Mouse (Mus musculus): ENCODE data around the gene Pou3f1. TPM values are rescaled to one million over a fixed set of nuclear protein-coding genes. Genes with fewer than 3 reads are reported as not detected.
A peak's percentile ranks its signal among the peaks of the same experiment; 100 is the strongest.

Pou3f1 gene
- 26.2 and 30.5 TPM in 2 replicates for polyA plus RNA-seq (2016; fragmentation: Nextera tagmentation; extraction: Ambion mirVana)

DNA sequence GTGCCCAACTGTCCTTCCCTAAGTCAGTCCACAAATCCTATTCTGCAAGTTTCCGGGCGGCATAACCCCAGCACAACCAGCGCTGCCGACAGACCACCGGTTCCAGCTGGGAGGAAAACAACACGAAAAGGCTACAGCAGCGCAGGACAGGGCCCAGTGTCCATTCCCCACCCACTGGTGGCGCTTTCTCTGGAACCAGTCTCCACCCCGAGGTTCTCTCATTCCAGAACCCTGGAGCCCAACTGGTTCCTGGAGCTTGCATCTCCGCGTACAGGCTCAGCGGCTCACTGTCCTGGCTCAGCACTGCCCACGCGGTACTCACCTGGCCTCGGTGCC, at the start of gene Pou3f1:
Pou3f1 (plus strand) TSS at position 290 of the 336 bp plus-strand sequence.
- peak within 1 kb of the TSS; percentile 63 for H3K9ac ChIP-seq (replicated peaks)
- H3K27me3 ChIP-seq = peaks cover 74% of the 10 kb centered on the region
- peak within 1 kb of the TSS; percentile 95 for H3K4me2 ChIP-seq (replicated peaks)
- peak within 1 kb of the TSS; percentile 53 for H3K4me3 ChIP-seq
- WGBS = 0% methylated on average over 15 of the region's 15 CpGs
- no peak for ATAC-seq (ENCODE audit: low FRiP score, low read depth)
- H3K9me3 ChIP-seq = no peaks in the 10 kb centered on the region
- H3K27ac ChIP-seq (replicated peaks) = peak within 1 kb of the TSS; percentile 73
- no peaks in the 10 kb centered on the region for H3K36me3 ChIP-seq
- peaks cover 63% of the 10 kb centered on the region for H3K4me1 ChIP-seq

DNA sequence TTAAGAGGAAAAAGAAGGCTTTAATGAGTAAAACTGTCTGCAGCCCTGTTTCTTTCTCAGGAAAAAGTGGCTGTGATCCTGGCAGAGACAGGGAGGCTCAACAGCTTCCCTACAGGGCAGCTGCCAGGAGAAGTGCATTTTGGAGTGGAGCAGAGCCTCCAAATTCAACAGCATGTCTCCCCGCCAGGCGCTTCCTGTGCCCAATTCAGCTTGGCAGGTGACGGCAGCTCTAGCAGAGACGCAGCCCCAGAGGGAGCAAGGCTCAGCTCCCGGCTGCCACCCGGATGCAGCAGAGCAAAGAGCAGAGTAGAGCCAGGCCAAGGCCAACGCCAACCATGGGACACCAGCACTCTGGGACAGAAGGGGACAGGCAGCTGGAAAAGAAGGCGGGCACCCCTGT, 49.4 kb upstream of the Pou3f1 start:
- WGBS = 74% methylated on average over 8 of the region's 8 CpGs
- H3K4me3 ChIP-seq = no peak overlapping the region
- no peak overlapping the region for H3K27ac ChIP-seq (replicated peaks)

DNA sequence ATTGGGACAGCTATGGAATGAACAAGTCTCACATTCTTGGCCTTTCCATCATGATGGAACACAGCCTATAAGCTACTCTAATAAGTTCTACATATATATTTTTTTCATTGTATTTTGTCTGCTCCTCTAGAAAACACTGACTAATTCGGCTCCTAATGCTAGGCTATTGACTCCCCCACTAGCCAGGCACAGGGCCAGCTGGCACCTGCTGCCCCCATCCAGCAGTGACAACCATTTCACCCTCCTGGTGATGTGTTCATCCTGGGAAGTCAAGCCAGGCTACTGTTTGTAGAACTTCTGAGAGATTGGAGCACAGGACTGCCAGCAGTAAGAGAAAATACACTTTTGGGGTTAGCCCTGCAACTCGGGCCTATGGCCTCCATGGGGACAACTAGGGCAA, 46.5 kb upstream of the Pou3f1 start:
- Histone ChIP-seq H3K36me3 (no peaks in the 10 kb centered on the region), H3K4me3 (no peak overlapping the region), H3K27ac (replicated peaks) (no peak overlapping the region), H3K9ac (replicated peaks) (no peak overlapping the region), H3K4me2 (replicated peaks) (no peak overlapping the region), H3K9me3 (no peaks in the 10 kb centered on the region), H3K4me1 (peaks cover 6% of the 10 kb centered on the region), H3K27me3 (peaks cover 24% of the 10 kb centered on the region; the same call in 1 of the 2 replicates)
- WGBS = 75% methylated on average over 2 of the region's 2 CpGs
- ATAC-seq (ENCODE audit: low FRiP score, low read depth) = no peak

More for the DNA sequence above, 49.4 kb upstream of the Pou3f1 start:
- Histone ChIP-seq H3K36me3 (no peaks in the 10 kb centered on the region), H3K9ac (replicated peaks) (no peak overlapping the region), H3K4me1 (peaks cover 4% of the 10 kb centered on the region; the same call in 1 of the 2 replicates), H3K27me3 (peaks cover 33% of the 10 kb centered on the region), H3K4me2 (replicated peaks) (no peak overlapping the region), H3K9me3 (no peaks in the 10 kb centered on the region)
- ATAC-seq (ENCODE audit: low FRiP score, low read depth) = no peak

DNA sequence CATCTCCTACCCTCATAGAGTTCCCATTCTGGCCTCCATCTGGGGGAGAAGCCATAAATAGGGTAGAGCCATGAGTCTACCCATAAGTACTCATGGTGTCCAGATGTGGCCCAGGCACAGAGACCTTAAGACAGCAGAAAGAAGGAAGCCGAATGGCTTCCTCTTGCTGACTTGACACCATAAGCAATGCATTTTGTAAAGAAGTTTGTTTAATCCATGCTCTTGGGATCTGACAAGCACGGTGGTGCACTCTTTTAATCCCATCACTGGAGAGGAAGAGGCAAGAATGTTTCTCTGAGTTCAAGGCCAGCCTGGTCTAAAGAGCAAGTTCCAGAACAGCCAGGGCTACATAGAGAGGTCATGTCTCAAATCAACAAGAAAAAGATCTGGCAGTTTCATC, 45.9 kb upstream of the Pou3f1 start, which contains the start of gene 3100002H09Rik:
3100002H09Rik (minus strand) TSS at position 101 of the 400 bp plus-strand sequence.
- Histone ChIP-seq H3K27ac (replicated peaks) (no peak within 1 kb of the TSS), H3K9me3 (no peaks in the 10 kb centered on the region), H3K36me3 (no peaks in the 10 kb centered on the region), H3K27me3 (peaks cover 22% of the 10 kb centered on the region; the same call in 1 of the 2 replicates), H3K4me3 (no peak within 1 kb of the TSS), H3K4me2 (replicated peaks) (no peak within 1 kb of the TSS), H3K4me1 (peaks cover 12% of the 10 kb centered on the region), H3K9ac (replicated peaks) (no peak within 1 kb of the TSS)
- whole genome bisulfite sequencing = 78% methylated on average over 2 of the region's 2 CpGs
- no peak for ATAC-seq (ENCODE audit: low FRiP score, low read depth)

DNA sequence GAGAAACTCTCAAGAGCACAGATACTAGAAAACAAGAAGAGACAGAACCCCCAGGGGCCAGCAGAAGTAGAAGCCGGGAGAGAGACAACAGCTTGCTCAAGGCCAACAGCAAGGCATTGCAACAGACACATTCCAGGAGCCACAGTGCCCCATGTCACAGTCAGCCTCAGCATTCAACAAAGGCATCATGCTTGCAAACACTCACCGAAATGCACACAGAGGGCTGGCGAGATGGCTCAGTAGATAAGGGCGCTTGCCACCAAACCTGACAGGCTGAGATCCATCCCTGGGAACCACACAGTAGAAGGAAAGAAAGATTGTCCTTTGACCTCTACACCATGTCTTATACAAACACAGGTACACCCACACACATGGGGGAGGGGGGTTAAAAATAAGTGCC, 44.8 kb upstream of the Pou3f1 start:
- Histone ChIP-seq H3K27me3 (0 out of 2 replicates have a peak, but pooled peaks cover 12% of the 10 kb centered on the region), H3K36me3 (no peaks in the 10 kb centered on the region), H3K27ac (replicated peaks) (no peak overlapping the region), H3K4me2 (replicated peaks) (no peak overlapping the region), H3K4me3 (no peak overlapping the region), H3K9ac (replicated peaks) (no peak overlapping the region), H3K9me3 (no peaks in the 10 kb centered on the region), H3K4me1 (peaks cover 22% of the 10 kb centered on the region)
- 84% methylated on average over 4 of the region's 4 CpGs for WGBS
- no peak for ATAC-seq (ENCODE audit: low FRiP score, low read depth)

DNA sequence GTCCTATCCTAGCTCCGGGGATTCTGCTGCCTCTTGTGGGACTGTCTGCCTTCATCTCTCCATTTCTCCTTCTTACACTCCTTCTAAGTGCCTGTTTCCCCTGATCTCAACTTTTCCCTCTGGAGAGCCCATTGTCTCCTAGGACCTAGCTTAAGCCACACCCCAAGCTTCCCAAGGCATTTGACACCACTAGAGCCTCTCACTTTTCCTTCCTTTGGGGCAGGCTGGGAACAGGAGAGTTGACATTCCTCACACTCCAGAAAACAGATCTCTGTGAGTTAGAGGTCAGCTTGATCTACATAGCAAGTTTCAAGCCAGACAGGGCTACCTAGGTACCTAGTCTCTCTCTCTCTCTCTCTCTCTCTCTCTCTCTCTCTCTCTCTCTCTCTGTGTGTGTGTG, 42.4 kb upstream of the Pou3f1 start:
- no peak for ATAC-seq (ENCODE audit: low FRiP score, low read depth)
- H3K27ac ChIP-seq (replicated peaks) = no peak overlapping the region
- H3K4me3 ChIP-seq = no peak overlapping the region
- no peaks in the 10 kb centered on the region for H3K9me3 ChIP-seq
- H3K36me3 ChIP-seq = no peaks in the 10 kb centered on the region
- WGBS = 0% methylated on average over 1 of the region's 1 CpGs
- 0 out of 2 replicates have a peak, but pooled peaks cover 12% of the 10 kb centered on the region for H3K27me3 ChIP-seq
- no peak overlapping the region for H3K4me2 ChIP-seq (replicated peaks)
- H3K4me1 ChIP-seq = peaks cover 36% of the 10 kb centered on the region
- H3K9ac ChIP-seq (replicated peaks) = no peak overlapping the region

DNA sequence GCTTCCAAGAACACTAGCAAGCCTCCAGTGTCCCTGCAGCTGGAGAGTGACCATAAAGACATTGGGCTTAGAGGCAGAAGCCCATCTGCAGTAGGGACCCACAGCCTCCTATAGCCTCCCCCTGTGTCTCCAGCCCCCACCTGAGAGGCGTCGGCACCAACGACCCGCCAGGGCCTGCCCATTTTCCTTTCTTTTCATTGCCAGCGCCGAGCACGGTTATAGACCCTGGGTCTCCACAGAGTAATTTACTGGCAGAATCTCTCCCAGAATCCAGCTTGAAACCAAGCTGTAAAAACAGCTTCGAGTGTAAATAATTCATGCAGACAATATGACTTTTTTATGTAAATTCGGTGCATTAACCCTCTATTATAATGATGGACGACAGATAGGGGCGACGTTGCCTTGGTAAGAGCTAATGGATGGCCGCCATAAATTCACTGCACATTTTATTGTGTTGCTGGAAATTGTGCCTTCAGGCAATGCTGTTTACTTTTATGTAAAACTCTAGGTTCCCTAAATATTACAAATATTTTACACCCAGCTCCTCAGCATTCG, 41.1 kb upstream of the Pou3f1 start:
- peak overlapping the region; percentile 64 for H3K27ac ChIP-seq (replicated peaks)
- H3K4me1 ChIP-seq = peaks cover 36% of the 10 kb centered on the region
- H3K4me2 ChIP-seq (replicated peaks) = no peak overlapping the region
- no peak overlapping the region for H3K4me3 ChIP-seq
- no peak for ATAC-seq (ENCODE audit: low FRiP score, low read depth)
- H3K36me3 ChIP-seq = no peaks in the 10 kb centered on the region
- no peak overlapping the region for H3K9ac ChIP-seq (replicated peaks)
- WGBS = 48% methylated on average over 14 of the region's 14 CpGs
- H3K27me3 ChIP-seq = 0 out of 2 replicates have a peak, but pooled peaks cover 12% of the 10 kb centered on the region
- H3K9me3 ChIP-seq = no peaks in the 10 kb centered on the region

DNA sequence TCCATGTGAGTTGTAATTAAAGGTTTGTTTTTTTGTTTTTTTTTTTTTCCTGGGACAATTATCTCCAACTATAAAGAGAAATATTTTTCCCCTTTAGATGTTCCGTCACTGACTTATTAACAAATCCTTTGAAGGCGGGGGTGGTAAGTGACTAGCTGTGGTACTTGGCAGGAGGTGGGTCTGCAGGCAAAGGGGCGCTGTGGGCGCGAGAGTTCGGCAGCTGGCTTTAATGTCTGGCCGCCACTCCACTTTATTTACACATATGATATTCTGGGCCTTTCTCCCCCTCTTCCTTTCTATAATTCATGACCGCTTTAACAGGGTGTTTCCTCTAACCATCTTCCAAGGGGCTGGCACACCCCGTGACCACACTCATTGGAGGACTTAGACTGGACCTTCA, 40.6 kb upstream of the Pou3f1 start:
- 0 out of 2 replicates have a peak, but pooled peaks have one; percentile 33 for ATAC-seq (ENCODE audit: low FRiP score, low read depth)
- Histone ChIP-seq H3K27me3 (0 out of 2 replicates have a peak, but pooled peaks cover 12% of the 10 kb centered on the region), H3K4me2 (replicated peaks) (no peak overlapping the region), H3K4me3 (no peak overlapping the region), H3K4me1 (peaks cover 36% of the 10 kb centered on the region), H3K9me3 (no peaks in the 10 kb centered on the region), H3K27ac (replicated peaks) (peak overlapping the region; percentile 64), H3K36me3 (no peaks in the 10 kb centered on the region), H3K9ac (replicated peaks) (no peak overlapping the region)
- WGBS = 55% methylated on average over 9 of the region's 9 CpGs

DNA sequence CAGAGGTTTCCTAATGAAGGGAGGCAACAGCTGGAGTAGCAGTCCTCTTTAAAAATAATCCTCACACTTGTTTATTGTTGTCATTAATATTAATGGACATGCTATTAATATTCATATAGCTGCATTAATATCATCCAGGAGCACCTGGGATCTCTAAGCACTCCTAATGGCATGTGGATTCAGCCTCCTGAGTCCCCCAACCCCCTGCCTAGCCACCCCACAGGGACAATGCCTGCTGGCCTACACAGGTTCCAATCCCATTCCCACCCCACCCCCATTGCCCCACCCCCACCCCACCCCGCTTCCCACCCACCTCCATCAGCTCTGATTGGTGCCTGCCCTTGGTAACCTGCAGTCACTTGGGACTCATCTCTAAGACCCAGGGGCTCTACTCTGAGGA, 40.0 kb upstream of the Pou3f1 start:
- WGBS = 100% methylated on average over 1 of the region's 1 CpGs
- 0 out of 2 replicates have a peak, but pooled peaks cover 12% of the 10 kb centered on the region for H3K27me3 ChIP-seq
- peaks cover 36% of the 10 kb centered on the region for H3K4me1 ChIP-seq
- H3K9me3 ChIP-seq = no peaks in the 10 kb centered on the region
- peak; percentile 20; the same call in 1 of the 2 replicates for ATAC-seq (ENCODE audit: low FRiP score, low read depth)
- no peak overlapping the region for H3K4me2 ChIP-seq (replicated peaks)
- H3K9ac ChIP-seq (replicated peaks) = no peak overlapping the region
- H3K27ac ChIP-seq (replicated peaks) = 0 out of 2 replicates have a peak overlapping the region, but pooled peaks have one; percentile 64
- no peak overlapping the region for H3K4me3 ChIP-seq
- no peaks in the 10 kb centered on the region for H3K36me3 ChIP-seq

DNA sequence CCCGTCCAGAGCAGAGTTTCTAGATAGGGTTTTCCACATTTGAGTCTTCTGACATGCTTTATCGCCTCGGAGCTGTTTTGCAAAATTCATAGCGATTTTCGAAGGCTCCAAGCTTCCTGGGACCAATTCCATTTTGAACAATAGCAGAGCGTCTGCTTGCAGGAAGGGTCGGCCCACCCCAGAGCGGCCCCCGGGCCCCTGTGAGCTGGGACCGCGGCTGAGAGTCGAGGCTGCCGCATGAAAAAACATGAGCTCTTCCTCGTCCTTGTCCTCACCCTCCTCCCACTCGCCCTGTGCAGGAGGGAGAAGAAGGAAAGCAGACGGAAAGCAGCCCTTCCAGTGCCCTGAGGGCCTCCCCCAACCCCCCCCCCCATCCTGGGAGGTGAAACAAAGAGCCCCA, 38.0 kb upstream of the Pou3f1 start:
- H3K36me3 ChIP-seq = no peaks in the 10 kb centered on the region
- ATAC-seq (ENCODE audit: low FRiP score, low read depth) = peak; percentile 51; the same call in 1 of the 2 replicates
- 6% methylated on average over 16 of the region's 16 CpGs for WGBS
- H3K27ac ChIP-seq (replicated peaks) = peak overlapping the region; percentile 77
- H3K4me3 ChIP-seq = no peak overlapping the region
- H3K4me1 ChIP-seq = peaks cover 36% of the 10 kb centered on the region
- H3K9me3 ChIP-seq = no peaks in the 10 kb centered on the region
- H3K27me3 ChIP-seq = peaks cover 8% of the 10 kb centered on the region
- peak overlapping the region; percentile 32 for H3K4me2 ChIP-seq (replicated peaks)
- no peak overlapping the region; the same call in 1 of the 2 replicates for H3K9ac ChIP-seq (replicated peaks)

DNA sequence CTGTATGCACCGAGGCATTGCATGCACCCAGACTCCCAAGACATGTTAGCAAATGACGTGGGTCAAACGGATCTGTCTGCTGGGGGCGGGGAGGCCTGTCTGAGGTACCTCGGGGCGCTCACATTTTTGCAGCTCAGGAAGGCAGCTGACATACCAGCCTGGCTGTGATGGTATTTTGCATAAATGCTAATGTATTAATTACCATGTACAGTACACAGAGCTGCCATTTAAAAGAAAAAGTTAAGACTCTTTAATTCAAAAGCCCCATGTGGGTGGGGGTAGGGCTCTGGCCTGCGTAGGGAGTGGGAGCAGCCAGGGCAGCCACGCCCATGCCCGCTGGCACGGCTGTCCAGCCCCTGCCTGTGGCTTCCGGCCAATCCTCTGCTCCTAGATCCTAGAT, 35.2 kb upstream of the Pou3f1 start:
- H3K4me2 ChIP-seq (replicated peaks) = no peak overlapping the region
- no peak overlapping the region for H3K27ac ChIP-seq (replicated peaks)
- WGBS = 73% methylated on average over 11 of the region's 11 CpGs
- no peaks in the 10 kb centered on the region for H3K9me3 ChIP-seq
- no peak overlapping the region for H3K9ac ChIP-seq (replicated peaks)
- peaks cover 35% of the 10 kb centered on the region for H3K4me1 ChIP-seq
- H3K4me3 ChIP-seq = no peak overlapping the region
- no peaks in the 10 kb centered on the region for H3K36me3 ChIP-seq
- no peaks in the 10 kb centered on the region; the same call in none of the 2 replicates for H3K27me3 ChIP-seq
- ATAC-seq (ENCODE audit: low FRiP score, low read depth) = peak; percentile 35; the same call in 1 of the 2 replicates

DNA sequence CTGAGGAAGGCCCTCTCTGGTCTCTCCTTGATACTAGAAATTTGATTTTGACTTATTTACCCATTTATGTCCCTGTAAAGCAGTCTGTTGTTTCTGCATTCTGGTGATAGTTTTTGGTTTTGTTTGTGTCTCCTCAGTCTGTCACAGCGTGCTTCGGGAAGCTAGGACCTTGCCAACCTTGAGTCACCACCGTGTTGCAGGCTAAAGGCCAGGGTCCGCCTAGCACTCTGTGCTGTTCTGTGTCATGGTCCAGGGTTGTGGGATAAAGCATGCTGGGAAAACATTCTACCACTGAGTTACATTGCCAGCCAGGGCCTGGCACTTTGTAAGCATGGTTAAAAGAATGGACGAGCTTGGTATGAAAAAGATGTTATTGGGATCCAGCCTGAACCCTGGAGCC, 34.0 kb upstream of the Pou3f1 start:
- peaks cover 28% of the 10 kb centered on the region for H3K4me1 ChIP-seq
- no peaks in the 10 kb centered on the region for H3K9me3 ChIP-seq
- ATAC-seq (ENCODE audit: low FRiP score, low read depth) = no peak

More for the DNA sequence above, 34.0 kb upstream of the Pou3f1 start:
- WGBS = 87% methylated on average over 5 of the region's 5 CpGs
- Histone ChIP-seq H3K9ac (replicated peaks) (no peak overlapping the region), H3K27ac (replicated peaks) (no peak overlapping the region), H3K27me3 (no peaks in the 10 kb centered on the region; the same call in none of the 2 replicates), H3K4me3 (no peak overlapping the region), H3K4me2 (replicated peaks) (no peak overlapping the region), H3K36me3 (no peaks in the 10 kb centered on the region)
